Mouse (Mus musculus) kidney, adult 8-10 months (tissue): ENCODE measurements at regions not wholly inside any gene's neighbourhood (a gene's known extent, or its start where the extent isn't known, plus 50 kb on each side); places are given as distances from the start of the nearest gene placed in this dataset.
"Not testable (repeated sequence)": the region's sequence is repeated elsewhere in the genome, so short reads cannot be mapped to it uniquely, and the experiment has no call there.

Experiments
- DNase-seq, 2 experiments: peaks; one replicate each; pipeline ENCODE4 v3.0.0; 2022

GRCm38 (mm10) chr4:3497392-3497791 lies 312.2 kb upstream of the Vmn1r3 start:
- not testable (repeated sequence) for DNase-seq

- not testable (repeated sequence) for DNase-seq
Observed at GRCm38 (mm10) chr4:3495987-3496386, 310.8 kb upstream of the Vmn1r3 start.

GRCm38 (mm10) chr4:3494123-3494681 lies 309.0 kb upstream of the Vmn1r3 start:
- DNase-seq: not testable (repeated sequence)

- not testable (repeated sequence) for DNase-seq
Observed at GRCm38 (mm10) chr4:3490901-3491300, 305.7 kb upstream of the Vmn1r3 start.

- no peak for DNase-seq
Observed at GRCm38 (mm10) chr4:3482092-3482491, 296.9 kb upstream of the Vmn1r3 start.

GRCm38 (mm10) chr4:3456773-3457172 lies 271.6 kb upstream of the Vmn1r3 start:
- DNase-seq: no peak

GRCm38 (mm10) chr4:3437380-3437779 lies 252.2 kb upstream of the Vmn1r3 start:
- not testable (repeated sequence) for DNase-seq

GRCm38 (mm10) chr4:3427968-3428367 lies 242.8 kb upstream of the Vmn1r3 start:
- no peak for DNase-seq

GRCm38 (mm10) chr4:3419920-3420499 lies 234.9 kb upstream of the Vmn1r3 start:
- DNase-seq: peak; percentile 33 to 76

GRCm38 (mm10) chr4:3416670-3417069 lies 231.5 kb upstream of the Vmn1r3 start:
- no peak for DNase-seq

GRCm38 (mm10) chr4:3414442-3415022 lies 229.4 kb upstream of the Vmn1r3 start:
- not testable (repeated sequence) for DNase-seq

- DNase-seq: no peak
Observed at GRCm38 (mm10) chr4:3413493-3414441, 228.6 kb upstream of the Vmn1r3 start.

- not testable (repeated sequence) for DNase-seq
Observed at GRCm38 (mm10) chr4:3412323-3412722, 227.2 kb upstream of the Vmn1r3 start.

- DNase-seq: peak in 1 of 2 experiments; percentile 4
Observed at GRCm38 (mm10) chr4:3402856-3403255, 217.7 kb upstream of the Vmn1r3 start.

- not testable (repeated sequence) for DNase-seq
Observed at GRCm38 (mm10) chr4:3401766-3402165, 216.6 kb upstream of the Vmn1r3 start.

GRCm38 (mm10) chr4:3391579-3391978 lies 206.4 kb upstream of the Vmn1r3 start:
- not testable (repeated sequence) for DNase-seq

- peak; percentile 11 to 25 for DNase-seq
Observed at GRCm38 (mm10) chr4:3373027-3373763, 188.0 kb upstream of the Vmn1r3 start.

GRCm38 (mm10) chr4:3368021-3368420 lies 182.9 kb upstream of the Vmn1r3 start:
- DNase-seq: not testable (repeated sequence)

- DNase-seq: not testable (repeated sequence)
Observed at GRCm38 (mm10) chr4:3343443-3343842, 158.3 kb upstream of the Vmn1r3 start.

- peak; percentile 48 to 56 for DNase-seq
Observed at GRCm38 (mm10) chr4:3342696-3343095, 157.5 kb upstream of the Vmn1r3 start.

- DNase-seq: not testable (repeated sequence)
Observed at GRCm38 (mm10) chr4:3342165-3342564, 157.0 kb upstream of the Vmn1r3 start.
